Mouse (Mus musculus) forebrain, embryonic 13.5 days (tissue): ENCODE measurements around the gene Cuedc1. TPM values are rescaled to one million over a fixed set of nuclear protein-coding genes. Genes with fewer than 3 reads are reported as not detected.

ENCODE experiments used
- ATAC-seq: fragments of 200-750 bp; cut with Nextera tagmentation; 2 replicates; pipeline ENCODE4 v1.8.0; 2017
- H3K27ac ChIP-seq: fragments of 300-500 bp; sonication (generic); 2 replicates; pipeline ENCODE4 v1.5.1; 2015; ENCODE audit warnings: inconsistent platforms, mild to moderate bottlenecking, moderate library complexity
- H3K27me3 ChIP-seq: fragments of 300-500 bp; sonication (generic); 2 replicates; pipeline ENCODE4 v1.6.1; 2015; ENCODE audit warnings: mild to moderate bottlenecking, inconsistent platforms
- H3K36me3 ChIP-seq: fragments of 300-500 bp; sonication (generic); 2 replicates; pipeline ENCODE4 v1.6.1; 2015; ENCODE audit warnings: mild to moderate bottlenecking, inconsistent platforms; ENCODE audit not compliant: poor library complexity, severe bottlenecking
- H3K4me1 ChIP-seq: fragments of 300-500 bp; sonication (generic); 2 replicates; pipeline ENCODE4 v1.6.1; 2015; ENCODE audit warnings: inconsistent platforms
- H3K4me2 ChIP-seq: fragments of 300-500 bp; sonication (generic); 2 replicates; pipeline ENCODE4 v1.6.1; 2015; ENCODE audit warnings: inconsistent platforms, mild to moderate bottlenecking, moderate library complexity
- H3K4me3 ChIP-seq: fragments of 300-500 bp; sonication (generic); 2 replicates; pipeline ENCODE4 v1.5.1; 2015; ENCODE audit warnings: mild to moderate bottlenecking, inconsistent platforms
- H3K9ac ChIP-seq: fragments of 300-500 bp; sonication (generic); 2 replicates; pipeline ENCODE4 v1.6.1; 2015; ENCODE audit warnings: mild to moderate bottlenecking, inconsistent platforms
- H3K9me3 ChIP-seq: fragments of 300-500 bp; sonication (generic); replicated peaks from 2 replicates; pipeline ENCODE4 v1.6.1; 2016; ENCODE audit warnings: inconsistent platforms
- WGBS: fragments of 180-500 bp; shearing (Covaris S2); methylation state at CpG from one replicate; pipeline ENCODE4 v1.1.7; 2015; 5-methylcytosine and 5-hydroxymethylcytosine counted together
- polyA plus RNA-seq: library from polyadenylated mRNA; unstranded; fragments of >200 nt; fragmentation: Nextera tagmentation; extraction: Ambion mirVana; gene quantifications from 2 replicates; pipeline ENCODE4 v1.2.1, GENCODE M21; 2015

Cuedc1 gene
- polyA plus RNA-seq, 1 experiment from 2014 or later = 37.4 TPM

DNA sequence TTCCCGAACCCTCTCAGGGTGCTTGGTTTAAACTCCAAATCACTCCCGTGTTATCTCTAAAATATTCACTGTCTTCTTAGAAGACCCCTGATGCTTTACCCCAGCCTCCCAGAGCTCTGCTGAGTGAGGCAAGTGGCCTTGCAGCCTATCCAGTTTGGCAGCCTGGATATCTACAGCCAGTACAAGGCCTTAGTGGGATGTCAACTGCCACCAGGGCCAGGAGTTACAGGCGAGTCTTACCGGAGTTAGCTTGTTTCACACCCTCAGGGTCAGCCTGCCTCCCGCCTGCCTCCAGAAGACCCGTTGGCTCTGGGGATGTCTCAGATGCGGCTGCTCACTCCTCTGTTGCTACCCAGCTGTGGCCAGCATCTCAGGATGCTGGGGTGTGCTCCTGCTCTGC lies 120.7 kb downstream of the Cuedc1 start:
- no peak for ATAC-seq
- H3K27ac ChIP-seq = no peak overlapping the region

DNA sequence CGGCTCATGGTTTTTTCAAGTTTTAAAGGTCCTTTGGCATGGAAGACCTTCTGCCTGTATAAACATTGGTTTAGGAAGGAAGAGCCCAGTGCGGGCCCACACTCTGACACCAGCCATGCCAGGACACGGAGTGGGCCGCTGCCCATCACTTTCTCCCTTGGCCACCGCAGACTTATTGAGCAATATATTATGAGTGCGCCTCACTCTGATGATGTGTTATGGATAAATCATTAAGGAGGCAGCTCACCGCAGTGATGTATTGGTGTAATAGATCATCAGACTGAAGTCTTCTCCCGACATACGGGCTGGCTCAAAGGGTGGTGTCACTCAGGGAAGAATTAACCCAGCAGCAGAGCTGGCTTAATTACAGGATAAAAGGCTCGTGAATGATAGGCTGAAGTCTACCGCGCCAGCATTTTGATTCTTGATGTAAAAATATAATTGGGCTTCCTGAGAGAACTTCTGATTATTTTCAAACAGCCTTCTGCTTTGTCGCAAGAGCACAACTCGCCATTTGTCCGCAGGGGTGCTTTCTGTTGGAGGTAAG lies 124.1 kb downstream of the Cuedc1 start:
- Histone ChIP-seq H3K4me3 (no peak overlapping the region), H3K9ac (no peak overlapping the region), H3K9me3 (no peaks in the 10 kb centered on the region), H3K4me2 (no peak overlapping the region), H3K36me3 (no peaks in the 10 kb centered on the region), H3K4me1 (peaks cover 11% of the 10 kb centered on the region), H3K27me3 (no peaks in the 10 kb centered on the region), H3K27ac (no peak overlapping the region)
- ATAC-seq = no peak
- 69% methylated on average over 15 of the region's 15 CpGs for WGBS

More for the DNA sequence above, 120.7 kb downstream of the Cuedc1 start:
- peaks cover 29% of the 10 kb centered on the region for H3K4me1 ChIP-seq
- 79% methylated on average over 7 of the region's 7 CpGs for WGBS
- no peaks in the 10 kb centered on the region for H3K27me3 ChIP-seq
- H3K36me3 ChIP-seq = no peaks in the 10 kb centered on the region
- no peak overlapping the region for H3K9ac ChIP-seq
- H3K4me3 ChIP-seq = no peak overlapping the region
- no peaks in the 10 kb centered on the region for H3K9me3 ChIP-seq
- no peak overlapping the region for H3K4me2 ChIP-seq

DNA sequence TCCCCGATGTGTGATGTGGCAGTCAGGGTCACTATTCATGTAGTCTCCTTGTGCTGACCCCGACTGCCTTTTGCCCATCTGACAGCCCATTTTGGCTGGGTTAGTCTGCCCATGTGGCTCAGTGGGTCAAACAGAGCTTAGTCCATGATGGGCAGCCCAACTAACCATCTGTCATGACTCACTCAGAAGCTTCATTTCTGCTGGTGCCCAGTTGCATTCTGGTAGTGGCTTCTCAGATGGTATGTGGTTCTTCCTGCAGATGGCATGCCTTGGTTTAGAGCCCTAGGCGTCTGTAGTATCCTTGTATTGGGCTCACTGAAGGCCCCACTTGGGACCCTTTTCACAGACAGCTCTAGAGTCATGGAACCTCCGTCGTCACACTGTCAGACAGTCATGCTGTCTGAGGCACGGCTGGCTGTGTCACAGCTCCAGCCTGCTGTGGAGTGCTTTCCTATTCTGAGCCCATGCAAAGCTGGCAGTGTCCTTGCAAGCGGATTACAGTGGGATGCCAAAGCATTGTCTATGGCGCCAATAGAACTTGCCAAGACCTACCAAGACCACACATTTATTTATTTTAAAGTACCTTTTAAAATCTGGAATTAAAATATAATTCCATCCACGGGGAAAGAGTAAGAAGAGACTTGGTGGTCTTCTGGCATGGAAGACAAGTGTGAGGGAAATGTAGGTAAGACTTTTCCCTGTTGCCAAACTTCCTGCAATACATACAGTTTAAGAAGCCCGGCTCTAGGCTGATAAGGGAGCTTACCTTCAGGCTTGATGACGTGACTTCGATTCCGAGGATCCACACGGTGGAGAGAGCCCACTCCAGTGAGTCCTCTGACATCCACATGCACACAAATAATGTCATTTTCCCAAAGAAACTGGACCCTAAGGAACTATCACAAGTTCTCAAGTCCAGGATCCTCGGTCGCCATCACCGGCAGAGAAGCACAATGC lies 129.4 kb downstream of the Cuedc1 start:
- no peaks in the 10 kb centered on the region for H3K36me3 ChIP-seq
- H3K9ac ChIP-seq = no peak overlapping the region
- H3K4me2 ChIP-seq = no peak overlapping the region
- H3K4me3 ChIP-seq = no peak overlapping the region
- H3K27ac ChIP-seq = no peak overlapping the region
- no peaks in the 10 kb centered on the region for H3K9me3 ChIP-seq
- no peak for ATAC-seq
- WGBS = 90% methylated on average over 17 of the region's 17 CpGs
- H3K4me1 ChIP-seq = peaks cover 10% of the 10 kb centered on the region
- peaks cover 11% of the 10 kb centered on the region; the same call in 1 of the 2 replicates for H3K27me3 ChIP-seq

DNA sequence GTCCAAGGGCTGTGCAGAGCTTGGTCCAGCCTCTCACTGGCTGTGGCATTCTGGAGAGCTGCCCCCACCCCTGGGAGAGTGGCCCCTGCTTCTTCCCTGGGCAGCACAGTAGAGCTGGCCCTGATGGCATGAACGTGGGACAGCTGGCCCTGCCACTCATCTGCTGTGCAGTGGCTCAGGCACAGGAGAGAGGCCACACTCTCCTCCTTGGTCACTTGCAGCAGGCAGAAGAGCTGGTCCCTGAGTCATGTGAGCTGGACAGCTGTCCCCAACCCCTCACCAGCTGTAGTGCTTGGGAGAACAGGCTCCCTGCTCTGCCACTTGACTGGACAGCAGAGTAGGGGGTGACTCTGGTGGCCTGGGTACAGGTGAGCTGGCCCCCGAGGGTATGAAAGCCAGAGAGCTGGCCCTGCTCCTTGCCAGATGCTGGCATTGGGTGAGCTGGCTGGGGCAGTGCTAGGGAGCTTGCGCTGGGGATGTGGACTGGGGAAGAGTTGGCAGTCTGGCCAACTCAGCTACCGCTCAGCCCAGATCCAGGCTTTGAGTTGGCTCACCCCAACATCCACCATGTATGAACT lies 133.4 kb downstream of the Cuedc1 start:
- peaks cover 39% of the 10 kb centered on the region for H3K4me1 ChIP-seq
- H3K4me2 ChIP-seq = no peak overlapping the region
- H3K36me3 ChIP-seq = no peaks in the 10 kb centered on the region
- no peak overlapping the region for H3K9ac ChIP-seq
- no peak overlapping the region for H3K27ac ChIP-seq
- H3K9me3 ChIP-seq = no peaks in the 10 kb centered on the region
- ATAC-seq = no peak
- WGBS = 90% methylated on average over 4 of the region's 4 CpGs
- H3K27me3 ChIP-seq = peaks cover 17% of the 10 kb centered on the region; the same call in 1 of the 2 replicates
- no peak overlapping the region for H3K4me3 ChIP-seq

DNA sequence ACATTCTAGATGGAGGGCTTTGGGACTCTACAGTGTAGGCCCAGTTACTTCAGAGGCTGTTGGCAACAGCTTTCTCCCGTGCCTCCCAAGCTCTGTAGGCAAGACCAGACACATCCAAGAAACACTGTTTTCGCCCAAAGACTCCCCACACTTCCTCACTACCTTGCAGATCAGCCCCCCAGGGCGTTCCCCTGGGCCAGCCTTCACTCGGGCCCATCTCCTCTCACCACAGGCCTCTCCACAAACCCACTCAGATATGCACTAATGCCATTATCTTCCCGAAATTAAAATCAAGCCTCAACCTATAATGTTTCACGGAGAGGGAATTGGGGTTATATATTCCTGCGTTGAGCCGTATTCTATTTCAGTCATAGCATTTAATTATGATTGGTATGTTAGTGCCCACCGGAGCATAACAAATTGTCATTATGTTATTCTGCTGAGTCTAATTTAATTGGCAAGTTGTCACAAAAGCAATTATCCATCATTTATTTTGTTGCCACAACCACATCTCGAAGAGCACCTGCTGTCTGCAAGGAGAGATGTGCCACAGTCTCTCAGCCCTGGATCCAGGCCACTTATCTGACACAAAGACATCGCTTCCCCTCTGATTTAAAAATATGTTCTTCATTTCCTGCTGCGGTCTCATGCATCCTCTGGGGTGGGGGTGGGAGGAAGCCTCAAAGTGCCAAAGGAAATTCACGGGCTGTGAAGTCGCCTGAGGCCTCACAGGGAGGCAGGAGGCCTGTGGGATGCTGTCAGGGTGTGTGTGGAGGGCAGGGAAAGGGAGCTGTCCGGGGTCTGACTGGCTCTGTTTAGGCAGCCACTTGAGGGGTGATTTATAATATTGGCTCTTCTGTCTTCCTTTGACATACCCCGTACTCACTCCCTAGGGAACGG lies 135.9 kb downstream of the Cuedc1 start:
- Histone ChIP-seq H3K9ac (no peak overlapping the region), H3K27me3 (peaks cover 20% of the 10 kb centered on the region), H3K4me3 (no peak overlapping the region), H3K4me1 (peaks cover 51% of the 10 kb centered on the region), H3K4me2 (no peak overlapping the region), H3K36me3 (no peaks in the 10 kb centered on the region), H3K27ac (peak overlapping the region; percentile 48; the same call in 1 of the 2 replicates), H3K9me3 (no peaks in the 10 kb centered on the region)
- peak; percentile 55 for ATAC-seq
- 24% methylated on average over 17 of the region's 17 CpGs for WGBS

DNA sequence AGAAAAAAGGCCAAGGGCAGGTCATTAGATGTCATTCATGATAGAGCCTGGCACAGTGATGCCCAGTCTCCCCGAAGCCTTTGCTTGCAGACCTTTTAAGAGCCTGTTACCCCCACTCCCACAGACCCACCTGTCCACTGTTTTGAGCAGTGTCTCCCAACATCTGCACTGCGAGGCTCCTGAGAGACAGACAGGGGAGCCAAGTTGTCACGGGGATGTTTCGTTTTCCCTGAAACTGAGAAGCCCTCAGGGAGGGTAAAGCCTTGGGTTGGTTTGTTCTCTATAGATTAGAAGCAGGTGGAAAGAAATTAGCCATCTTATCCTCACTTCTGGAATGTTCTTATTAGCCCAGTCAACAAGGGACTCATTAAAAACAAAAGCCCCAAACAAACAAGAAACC lies 136.9 kb downstream of the Cuedc1 start:
- H3K9ac ChIP-seq = no peak overlapping the region
- peaks cover 21% of the 10 kb centered on the region for H3K27me3 ChIP-seq
- peak overlapping the region; percentile 48; the same call in 1 of the 2 replicates for H3K27ac ChIP-seq
- no peak overlapping the region for H3K4me3 ChIP-seq
- ATAC-seq = no peak
- H3K4me2 ChIP-seq = no peak overlapping the region
- H3K9me3 ChIP-seq = no peaks in the 10 kb centered on the region
- H3K36me3 ChIP-seq = no peaks in the 10 kb centered on the region
- peaks cover 57% of the 10 kb centered on the region for H3K4me1 ChIP-seq
- WGBS = 39% methylated on average over 4 of the region's 4 CpGs

DNA sequence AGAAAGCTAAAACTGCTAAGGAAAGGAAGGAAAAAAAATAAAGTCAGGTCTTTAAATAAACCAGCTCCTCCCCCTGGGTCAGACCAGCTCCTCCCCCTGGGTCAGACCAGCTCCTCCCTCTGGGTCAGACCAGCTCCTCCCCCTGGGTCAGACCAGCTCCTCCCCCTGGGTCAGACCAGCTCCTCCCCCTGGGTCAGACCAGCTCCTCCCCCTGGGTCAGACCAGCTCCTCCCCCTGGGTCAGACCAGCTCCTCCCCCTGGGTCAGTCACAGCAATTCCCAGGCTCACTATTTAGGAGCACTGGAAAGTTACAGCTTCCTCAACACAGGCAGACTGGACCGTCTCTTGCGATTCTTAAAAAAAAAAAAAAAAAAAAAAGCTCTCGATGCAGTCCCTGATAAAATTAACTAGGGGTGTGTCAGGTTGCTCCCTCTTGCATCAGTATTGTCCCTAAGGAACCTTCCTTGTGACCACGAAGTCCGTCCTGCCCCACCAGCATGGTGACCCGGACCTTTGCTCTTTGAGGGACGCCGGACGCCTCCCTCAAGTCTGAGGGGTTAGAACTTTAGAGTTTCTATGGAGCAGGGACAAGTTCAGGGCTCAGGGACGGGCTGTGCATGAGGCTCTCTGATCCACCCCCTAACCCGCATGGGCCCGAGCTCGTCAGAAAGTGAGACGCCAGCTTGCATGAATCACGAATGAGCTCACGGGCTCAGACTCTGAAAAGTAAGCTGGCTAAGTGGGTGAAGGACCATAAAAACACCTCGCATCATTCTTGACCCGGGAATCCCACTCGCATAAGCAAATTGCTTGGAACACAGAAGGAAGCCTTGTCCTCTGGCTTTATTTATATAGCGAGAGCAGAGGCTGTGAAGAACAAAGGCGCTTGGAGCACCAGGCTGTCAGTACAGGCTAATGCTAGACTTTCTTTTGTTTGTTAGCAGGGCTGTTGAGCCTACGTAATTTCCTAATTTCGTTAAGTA lies 137.7 kb downstream of the Cuedc1 start:
- peak; percentile 28; the same call in 1 of the 2 replicates for ATAC-seq
- Histone ChIP-seq H3K9ac (no peak overlapping the region; the same call in 1 of the 2 replicates), H3K9me3 (no peaks in the 10 kb centered on the region), H3K4me1 (peaks cover 64% of the 10 kb centered on the region), H3K4me3 (no peak overlapping the region), H3K36me3 (no peaks in the 10 kb centered on the region), H3K27me3 (peaks cover 21% of the 10 kb centered on the region), H3K4me2 (peak overlapping the region; percentile 34), H3K27ac (peak overlapping the region; percentile 41)
- 6% methylated on average over 23 of the region's 23 CpGs for WGBS

DNA sequence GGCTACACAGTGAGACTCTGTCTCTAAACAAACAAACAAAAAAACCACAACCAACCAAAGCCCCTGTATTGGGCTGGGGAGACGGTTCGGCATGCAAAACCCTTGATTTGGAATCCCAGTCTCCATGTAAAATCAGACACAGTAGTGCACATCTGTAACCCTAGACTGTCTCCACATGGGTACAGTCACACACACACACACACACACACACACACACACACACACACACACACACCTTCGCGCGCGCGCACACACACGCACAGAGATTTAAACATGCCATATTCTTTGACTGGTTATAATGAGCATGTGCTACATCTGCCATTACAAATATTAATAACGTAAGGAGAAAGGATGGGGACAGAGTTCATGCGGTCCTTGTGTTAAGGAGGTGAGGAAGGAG lies 142.4 kb downstream of the Cuedc1 start:
- Histone ChIP-seq H3K9ac (no peak overlapping the region), H3K27ac (peak overlapping the region; percentile 78), H3K36me3 (no peaks in the 10 kb centered on the region), H3K4me2 (peak overlapping the region; percentile 28; the same call in 1 of the 2 replicates), H3K4me1 (peaks cover 52% of the 10 kb centered on the region), H3K27me3 (peaks cover 8% of the 10 kb centered on the region; the same call in 1 of the 2 replicates), H3K4me3 (no peak overlapping the region), H3K9me3 (no peaks in the 10 kb centered on the region)
- ATAC-seq = no peak
- 39% methylated on average over 10 of the region's 10 CpGs for WGBS

DNA sequence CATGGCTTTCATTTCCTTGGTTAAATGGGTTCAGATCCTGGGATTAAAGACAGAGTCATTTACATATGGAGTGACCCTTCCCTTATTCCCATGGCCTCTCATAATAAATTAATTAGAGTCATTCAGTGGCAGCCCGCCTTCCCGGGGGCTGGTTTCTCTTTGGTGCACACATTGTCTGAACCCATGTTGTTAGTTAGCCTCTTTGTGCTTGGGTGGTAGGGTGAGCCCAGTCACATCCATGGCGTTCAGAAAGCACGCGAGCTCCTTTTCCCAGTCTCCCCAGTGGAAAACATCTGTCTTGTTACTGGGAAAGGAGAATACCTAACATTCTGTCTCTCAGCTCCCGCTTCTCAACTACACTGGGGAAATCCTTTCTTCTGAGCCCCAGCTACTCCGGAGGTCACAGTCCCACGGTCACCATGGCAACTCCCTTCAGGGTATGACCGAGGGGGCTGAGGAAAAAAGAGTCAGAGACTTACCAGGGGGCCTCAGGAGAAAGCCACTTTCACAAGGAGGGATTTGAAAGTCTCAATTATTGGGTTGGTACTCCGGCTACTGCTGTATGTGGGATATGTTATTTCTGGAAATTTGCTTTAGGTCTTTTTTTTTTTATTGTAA lies 143.0 kb downstream of the Cuedc1 start:
- Histone ChIP-seq H3K4me1 (peaks cover 46% of the 10 kb centered on the region), H3K27me3 (peaks cover 8% of the 10 kb centered on the region; the same call in 1 of the 2 replicates), H3K36me3 (no peaks in the 10 kb centered on the region), H3K4me3 (no peak overlapping the region), H3K9ac (no peak overlapping the region), H3K9me3 (no peaks in the 10 kb centered on the region), H3K27ac (peak overlapping the region; percentile 78), H3K4me2 (peak overlapping the region; percentile 28)
- peak; percentile 74 for ATAC-seq
- under 1% methylated on average over 10 of the region's 10 CpGs for WGBS

DNA sequence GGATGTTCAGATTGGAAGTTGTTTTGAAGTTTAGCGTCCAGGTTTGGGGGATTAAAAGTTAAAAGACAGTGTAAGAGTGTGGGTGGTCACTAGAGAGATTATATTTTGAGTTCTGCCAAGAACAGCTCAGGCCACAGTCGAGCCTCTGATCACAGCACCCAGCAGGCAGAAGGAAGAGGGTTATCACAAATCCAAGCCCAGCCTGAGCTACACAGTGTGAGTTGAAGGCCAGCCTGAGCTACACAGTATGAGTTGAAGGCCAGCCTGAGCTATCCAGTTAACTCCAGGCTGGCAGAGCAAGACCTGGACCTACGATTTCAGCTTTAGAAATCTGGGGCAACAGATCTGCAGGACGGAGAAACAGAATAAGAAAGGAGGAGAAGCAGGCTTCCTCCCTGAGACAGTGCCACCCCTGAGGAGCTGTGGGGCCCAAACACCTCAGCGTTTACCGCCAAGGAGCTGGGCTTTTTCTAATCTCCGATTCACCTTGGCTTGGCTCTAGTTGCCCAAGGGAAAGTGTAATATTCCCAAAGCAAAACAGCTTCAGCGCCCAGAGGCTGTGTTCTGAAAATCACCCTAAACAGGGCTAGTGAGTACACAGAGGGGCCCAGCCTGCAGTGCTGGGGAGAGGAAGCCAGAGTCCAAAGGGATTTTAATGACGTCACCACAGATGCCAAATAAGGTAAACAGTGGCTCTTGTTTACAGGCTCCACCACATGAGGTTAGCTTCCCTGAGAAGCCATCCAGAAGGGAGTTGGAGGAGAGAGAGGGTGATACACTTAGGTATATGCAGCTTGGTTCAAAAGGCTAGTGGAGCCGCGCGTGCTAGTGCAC lies 143.8 kb downstream of the Cuedc1 start:
- H3K4me3 ChIP-seq = no peak overlapping the region
- H3K9me3 ChIP-seq = no peaks in the 10 kb centered on the region
- no peaks in the 10 kb centered on the region for H3K36me3 ChIP-seq
- H3K4me1 ChIP-seq = peaks cover 42% of the 10 kb centered on the region
- peak overlapping the region; percentile 62 for H3K27ac ChIP-seq
- no peak overlapping the region for H3K4me2 ChIP-seq
- 21% methylated on average over 12 of the region's 12 CpGs for WGBS
- H3K27me3 ChIP-seq = peaks cover 8% of the 10 kb centered on the region; the same call in 1 of the 2 replicates
- ATAC-seq = no peak
- no peak overlapping the region for H3K9ac ChIP-seq
